Mouse (Mus musculus): ENCODE results near the gene Mvp.

DNA sequence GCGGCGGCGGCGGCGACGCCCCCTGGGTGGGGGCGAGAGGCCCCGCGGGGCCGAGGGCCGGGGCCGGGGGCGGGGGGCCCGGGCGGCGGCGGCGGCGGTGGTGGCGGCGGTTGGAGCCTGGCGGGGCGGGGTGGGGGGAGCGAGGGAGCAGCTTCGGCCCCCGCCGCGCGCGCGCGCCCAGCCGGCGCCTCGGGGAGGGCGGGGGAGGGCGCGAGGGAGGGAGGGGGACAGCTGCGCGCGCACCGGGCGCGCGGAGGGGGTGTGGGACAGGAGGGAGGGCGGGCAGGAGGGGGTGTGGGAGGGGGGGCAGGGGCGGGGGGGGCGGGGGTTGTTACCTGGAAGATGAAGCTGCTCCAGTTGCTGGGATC, 12.2 kb upstream of the Mvp start:
- TF ChIP-seq CTCF (IDR thresholded peaks at IDR 0.05) (no peak), EP300 (IDR thresholded peaks at IDR 0.05) (no peak)

Measured in lung, postnatal 0 days (tissue).